Mouse (Mus musculus): Measurements from ENCODE around the gene Rhoc.
A peak's percentile ranks its signal among the peaks of the same experiment; 100 is the strongest.

Gene Rhoc

DNA sequence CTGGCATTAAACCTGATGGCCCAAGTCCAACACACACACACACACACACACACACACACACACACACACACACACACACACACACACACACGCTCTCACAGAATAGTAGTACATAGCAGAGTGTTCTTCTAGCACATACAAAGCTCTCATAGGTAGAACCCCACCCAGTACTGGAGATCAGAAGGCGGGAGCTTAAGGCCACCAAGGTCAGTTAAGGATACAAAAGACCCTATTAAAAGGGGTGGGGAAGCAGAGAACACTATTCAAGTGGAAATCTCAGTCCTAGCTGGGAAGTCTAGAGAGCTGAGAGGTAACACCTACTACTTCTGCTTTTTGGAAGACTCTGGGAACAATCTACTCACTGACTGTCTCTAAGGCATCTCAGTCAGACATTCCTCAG lies 27.2 kb downstream of the Rhoc start:
- no peak for DNase-seq (ENCODE audit: low spot score)

DNA sequence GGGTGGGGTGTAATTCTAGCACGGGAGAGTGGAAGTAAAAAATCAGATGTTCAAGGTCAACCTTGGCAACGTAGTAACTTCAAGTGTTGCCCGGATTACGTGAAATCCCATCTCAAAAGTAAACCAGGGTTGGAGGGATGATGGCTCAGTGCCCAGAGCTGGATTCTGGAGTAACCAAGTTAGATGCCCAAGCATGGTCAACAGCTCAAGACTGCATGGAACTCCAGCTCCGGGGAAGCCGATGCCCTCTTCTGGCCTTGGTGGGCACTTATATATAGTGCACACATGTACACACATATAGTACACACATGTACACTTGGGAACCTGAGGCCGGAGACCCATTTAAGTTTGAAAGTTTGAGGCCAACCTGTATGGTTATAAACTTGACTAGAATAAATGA lies 28.0 kb downstream of the Rhoc start:
- DNase-seq (ENCODE audit: low spot score), result no peak

DNA sequence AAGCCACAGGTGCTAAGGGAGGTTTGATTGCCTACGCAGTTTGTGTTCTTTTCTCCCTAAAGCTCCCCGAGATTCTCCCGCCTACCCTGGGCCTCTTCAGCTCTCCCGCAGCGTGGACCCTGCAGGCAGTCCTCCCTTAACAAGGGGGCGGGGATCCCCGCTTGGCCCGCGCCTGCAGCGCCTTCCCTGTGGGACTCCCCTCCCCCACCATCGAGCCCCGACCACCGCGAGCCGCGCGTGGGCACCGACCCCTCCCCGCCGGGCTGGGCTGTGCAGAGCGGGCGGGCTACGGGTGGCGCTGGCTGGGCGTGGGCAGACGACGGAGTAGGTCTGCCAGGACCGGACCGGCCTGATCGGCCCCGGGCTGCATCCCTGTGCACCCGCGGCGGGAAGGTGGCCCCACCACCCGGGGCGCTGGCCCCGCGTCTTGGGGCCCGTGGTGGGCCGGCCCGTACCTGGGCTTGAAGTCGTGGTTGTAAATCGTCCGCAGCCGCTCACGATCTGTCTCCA lies 29.4 kb downstream of the Rhoc start:
- peak; percentile 51 for DNase-seq (ENCODE audit: low spot score)

DNA sequence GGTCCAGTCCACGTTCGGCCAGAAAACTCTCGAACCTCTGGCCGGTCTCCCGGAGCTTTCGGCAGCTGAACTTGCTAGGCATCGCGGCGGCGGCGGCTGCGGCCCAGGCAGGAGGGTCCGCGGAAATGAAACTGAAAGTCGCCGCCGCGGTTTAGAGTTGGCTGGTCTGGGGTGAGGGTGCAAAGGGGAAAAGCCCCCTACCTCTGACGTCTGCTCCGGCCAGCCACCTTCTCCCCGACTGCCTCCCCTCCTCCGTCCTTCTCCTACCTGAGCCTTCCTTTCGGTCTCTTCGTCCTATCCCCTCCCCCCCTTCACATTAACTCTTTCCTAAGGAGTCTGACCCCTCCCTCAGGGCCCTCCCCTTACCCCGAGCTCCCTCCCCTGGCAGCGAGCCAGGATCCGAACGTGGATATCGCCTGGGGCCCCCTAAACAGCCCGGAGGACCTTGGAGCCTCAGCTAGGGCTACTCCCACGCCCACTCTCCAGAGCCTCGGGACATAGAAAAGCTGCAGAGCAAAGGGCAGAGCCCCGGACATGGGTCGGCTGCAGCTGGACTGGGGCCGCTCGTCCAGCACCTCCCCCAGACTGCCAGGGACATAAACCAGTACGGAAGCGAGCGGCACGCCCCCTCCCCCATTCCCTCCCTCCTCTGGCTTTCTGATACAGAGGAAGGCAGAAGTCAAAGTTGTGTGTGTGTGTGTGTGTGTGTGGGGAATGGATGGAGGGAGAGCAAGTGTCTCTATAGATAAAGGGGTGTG lies 30.0 kb downstream of the Rhoc start, which contains the start of gene Mov10:
Mov10 (minus strand) TSS at position 573 of the 758 bp plus-strand sequence.
- peak; percentile 79 for DNase-seq (ENCODE audit: low spot score)

DNA sequence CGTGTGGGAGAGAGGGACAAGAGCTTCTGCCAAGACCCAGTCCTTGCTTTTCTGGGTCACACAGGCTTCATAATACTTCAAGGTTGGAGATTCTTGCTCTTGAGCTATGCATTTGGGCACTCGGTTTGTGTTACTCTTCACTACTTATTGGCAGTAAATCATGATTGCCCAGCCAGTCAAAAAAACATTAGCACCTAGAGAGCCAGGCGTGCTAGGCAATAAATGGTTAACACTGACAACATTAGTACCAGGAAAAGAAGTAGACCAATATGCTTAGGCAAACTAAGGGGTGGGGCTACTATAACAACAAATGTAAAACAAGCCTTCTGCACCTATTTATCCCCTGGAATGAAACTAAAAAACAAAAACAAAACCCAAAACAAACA lies 30.6 kb downstream of the Rhoc start:
- no peak for DNase-seq (ENCODE audit: low spot score)

DNA sequence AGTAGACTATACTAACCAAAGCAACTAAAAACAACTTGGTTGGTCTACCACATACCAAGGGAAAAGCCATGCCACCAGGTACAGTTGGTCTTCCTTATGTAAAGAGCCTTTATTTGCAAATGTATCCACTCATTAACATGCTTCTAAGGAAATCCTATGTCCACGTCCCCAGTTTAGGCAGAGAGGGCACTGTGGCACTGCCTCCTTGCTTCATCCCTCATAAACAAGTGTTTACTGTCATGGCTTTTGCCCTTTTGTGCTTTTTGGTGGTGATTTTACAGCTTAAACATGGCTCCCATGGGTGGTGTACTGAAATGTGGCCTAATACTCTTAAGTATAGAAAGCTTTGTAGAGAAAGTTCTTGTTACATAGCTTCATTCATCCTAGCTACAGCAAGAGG lies 32.3 kb downstream of the Rhoc start:
- DNase-seq (ENCODE audit: low spot score), result no peak

DNA sequence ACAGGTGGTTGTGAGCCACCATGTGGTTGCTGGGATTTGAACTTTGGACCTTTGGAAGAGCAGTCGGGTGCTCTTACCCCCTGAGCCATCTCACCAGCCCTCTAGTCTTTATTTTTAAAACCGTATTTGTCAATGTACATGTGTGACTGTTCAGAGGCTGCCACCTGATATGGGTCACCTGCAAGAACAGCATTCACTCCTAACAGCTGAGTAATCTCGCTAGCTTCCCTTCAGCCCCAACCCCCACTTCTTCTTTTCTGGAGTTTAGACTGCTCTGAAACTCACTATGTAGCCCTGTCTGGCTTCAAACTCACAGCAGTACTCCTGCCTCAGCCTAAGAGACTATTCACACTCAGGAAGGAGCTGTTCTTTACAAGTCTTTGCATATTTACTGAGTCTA lies 34.2 kb downstream of the Rhoc start:
- DNase-seq (ENCODE audit: low spot score), result no peak

DNA sequence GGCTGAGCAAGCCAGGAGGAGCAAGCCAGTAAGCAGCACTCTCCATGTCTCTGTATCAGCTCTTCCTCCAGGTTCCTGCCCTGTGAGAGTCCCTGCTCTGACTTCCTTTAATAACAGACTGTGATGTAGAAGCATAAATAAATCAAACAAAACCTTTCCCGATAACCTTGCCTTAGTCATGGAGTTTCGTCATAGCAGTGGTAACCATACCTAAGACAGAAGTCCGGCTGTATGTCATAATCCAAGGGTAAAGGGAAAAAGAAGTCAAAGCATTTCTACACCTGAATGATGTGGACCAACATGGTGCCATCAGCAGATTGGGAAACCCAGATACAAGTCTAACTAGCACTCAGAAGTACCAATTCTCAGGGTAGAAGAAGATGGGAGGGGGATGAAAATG lies 47.6 kb downstream of the Rhoc start:
- no peak for DNase-seq (ENCODE audit: low spot score)

DNA sequence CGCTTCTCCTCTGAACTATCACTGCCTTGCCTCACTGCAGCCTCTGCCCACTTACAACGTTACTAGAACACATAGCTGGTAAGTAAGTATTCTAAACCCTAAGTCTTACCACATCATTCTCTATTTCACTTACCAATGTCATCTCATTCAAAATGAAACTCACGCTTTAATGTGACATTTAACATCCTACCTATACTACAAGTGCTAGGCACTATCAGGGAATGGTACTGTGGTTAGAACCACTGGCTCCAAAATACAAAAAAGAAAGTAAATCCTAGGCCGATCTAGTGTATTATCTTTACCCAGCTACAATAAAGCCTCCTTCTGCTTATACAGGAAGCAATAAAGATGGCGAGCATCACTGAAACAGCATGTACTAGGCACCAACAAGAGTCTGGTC lies 52.9 kb downstream of the Rhoc start:
- DNase-seq (ENCODE audit: low spot score), result no peak

Measured in ovary, postnatal 14 days (tissue).